Mouse (Mus musculus): ENCODE results near the gene Tsga10.
"Not testable (repeated sequence)": the region's sequence is repeated elsewhere in the genome, so short reads cannot be mapped to it uniquely, and the experiment has no call there.

Gene Tsga10

DNA sequence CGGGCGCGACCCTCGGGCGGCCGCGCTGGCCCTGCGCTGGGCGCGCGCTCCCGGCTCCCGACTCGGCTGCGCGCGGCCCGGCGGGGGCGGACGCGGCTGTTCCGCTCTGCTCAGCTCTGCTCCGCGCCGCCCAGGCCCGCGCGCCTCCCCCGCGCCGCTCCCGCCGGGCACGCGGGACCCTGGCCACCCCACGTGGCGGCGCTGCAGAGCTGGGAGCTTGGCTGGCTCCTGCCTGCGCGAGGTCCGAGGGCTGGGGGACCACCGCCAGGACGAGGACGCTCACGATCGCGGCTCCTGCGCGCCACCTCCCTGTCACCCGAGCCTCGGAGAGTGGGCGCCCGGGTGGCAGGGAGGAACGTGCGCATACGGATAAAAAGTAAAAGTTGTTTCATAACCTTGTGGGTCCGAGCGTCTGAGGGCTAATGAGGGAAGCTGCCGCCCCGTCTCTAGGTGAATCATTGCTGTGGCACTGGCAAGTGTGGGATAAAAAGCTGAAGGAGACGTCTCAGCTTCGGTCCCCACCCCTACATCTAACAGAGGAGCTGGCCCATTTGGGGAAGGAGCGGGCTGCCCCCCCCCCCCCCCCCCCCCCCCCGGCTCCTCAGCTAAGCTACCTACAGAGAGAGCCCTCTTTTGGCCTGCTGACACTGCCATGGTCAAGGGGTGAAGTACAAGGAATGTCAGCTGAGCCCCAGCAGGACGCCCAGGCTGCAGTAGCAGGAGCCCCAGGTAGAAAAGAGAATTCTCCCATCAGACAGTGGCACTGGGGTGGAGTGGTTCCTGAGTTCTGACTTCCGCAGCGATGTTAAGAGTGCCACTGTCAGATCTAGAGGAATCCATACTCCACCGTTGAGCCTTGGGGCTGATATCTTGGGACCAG is 146.2 kb downstream of the Tsga10 start, which contains the start of gene 2010300C02Rik:
TSS of gene 2010300C02Rik (minus strand) at position 325 of the 880 bp plus-strand sequence.
- DNase-seq (ENCODE audit: extremely low spot score): peak; percentile 50

DNA sequence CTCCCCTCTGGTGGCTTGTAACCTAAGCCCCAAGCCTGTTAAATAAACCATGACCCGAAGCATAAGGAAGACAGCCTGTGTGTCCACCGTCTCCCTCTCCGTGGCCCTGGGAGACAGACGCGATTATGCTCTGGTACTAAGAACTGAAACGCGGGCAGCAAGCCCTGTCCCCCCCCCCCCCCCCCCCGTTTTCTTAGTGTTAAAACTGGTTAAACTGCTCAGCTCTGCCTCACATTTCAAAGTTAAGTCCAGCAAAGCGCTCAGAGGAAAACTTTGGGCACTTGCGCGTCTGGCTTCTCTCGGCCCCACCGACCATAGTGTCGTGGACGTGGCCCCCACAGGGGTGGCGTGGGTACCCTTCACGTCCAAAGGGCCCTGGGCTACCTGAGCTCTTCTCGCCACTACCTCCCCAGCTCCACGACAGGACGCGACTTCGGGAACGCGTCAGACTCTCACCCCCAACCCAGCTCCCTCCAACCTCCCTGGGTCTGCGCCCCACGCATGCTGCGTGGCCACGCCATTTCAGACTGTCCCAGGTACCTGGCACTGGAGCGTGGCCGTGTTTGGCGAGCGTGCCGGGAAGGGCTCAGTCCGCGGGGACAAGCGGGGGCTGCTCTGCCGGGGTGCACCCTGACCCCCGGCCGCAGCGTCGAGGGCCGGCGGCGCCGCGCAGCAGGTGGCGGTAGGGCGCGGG is 147.1 kb downstream of the Tsga10 start:
- peak; percentile 27 for DNase-seq (ENCODE audit: extremely low spot score)

GRCm38 (mm10) chr1:37718516-37718915 is 147.7 kb downstream of the Tsga10 start:
- no peak for DNase-seq (ENCODE audit: extremely low spot score)

- no peak for DNase-seq (ENCODE audit: extremely low spot score)
These were observed 148.6 kb downstream of the Tsga10 start for GRCm38 (mm10) chr1:37717415-37718195.

DNA sequence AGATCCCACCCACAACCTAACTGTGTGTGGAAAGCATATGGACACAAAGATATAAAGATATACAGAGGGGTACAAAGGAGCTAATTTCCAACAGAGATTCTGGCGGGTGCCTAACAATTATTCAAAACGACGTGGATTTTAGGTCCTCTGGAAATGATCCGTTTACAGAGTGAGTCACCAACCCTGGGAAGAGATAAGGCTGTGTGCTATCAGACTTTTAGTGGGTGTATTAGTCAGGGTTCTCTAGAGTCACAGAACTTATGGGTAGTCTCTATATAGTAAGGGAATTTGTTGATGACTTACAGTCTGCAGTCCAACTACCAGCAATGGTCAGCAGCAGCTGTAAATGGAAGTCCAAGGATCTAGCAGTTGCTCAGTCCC is 153.9 kb downstream of the Tsga10 start:
- DNase-seq (ENCODE audit: extremely low spot score): not testable (repeated sequence)

GRCm38 (mm10) chr1:37711596-37712356 is 154.5 kb downstream of the Tsga10 start:
- no peak for DNase-seq (ENCODE audit: extremely low spot score)

GRCm38 (mm10) chr1:37711082-37711481 is 155.1 kb downstream of the Tsga10 start:
- DNase-seq (ENCODE audit: extremely low spot score): no peak

DNA sequence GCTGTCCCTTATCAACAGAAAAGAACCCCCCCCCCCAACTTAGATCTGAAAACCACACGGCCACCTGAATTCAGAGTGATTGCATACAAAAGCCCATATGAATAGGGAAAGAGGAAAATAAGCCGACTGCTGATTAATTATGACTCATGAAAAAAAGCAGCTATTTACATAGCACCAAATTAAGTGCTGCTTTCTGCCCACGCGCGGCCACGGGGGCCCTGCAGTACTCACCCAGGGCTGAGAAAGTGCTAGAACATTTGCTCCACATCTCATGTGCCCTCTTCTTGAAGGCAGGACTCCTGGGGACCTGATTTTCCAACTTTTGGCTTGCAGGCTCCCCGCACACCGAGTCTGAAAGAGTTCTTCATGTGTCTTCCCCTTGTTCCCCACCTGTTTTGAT is 156.5 kb downstream of the Tsga10 start:
- no peak for DNase-seq (ENCODE audit: extremely low spot score)

GRCm38 (mm10) chr1:37708270-37708955 is 157.8 kb downstream of the Tsga10 start:
- DNase-seq (ENCODE audit: extremely low spot score): no peak

Data from embryo, embryonic 9.5 days (tissue).